Mouse (Mus musculus): ENCODE measurements around the gene Rccd1.

DNA sequence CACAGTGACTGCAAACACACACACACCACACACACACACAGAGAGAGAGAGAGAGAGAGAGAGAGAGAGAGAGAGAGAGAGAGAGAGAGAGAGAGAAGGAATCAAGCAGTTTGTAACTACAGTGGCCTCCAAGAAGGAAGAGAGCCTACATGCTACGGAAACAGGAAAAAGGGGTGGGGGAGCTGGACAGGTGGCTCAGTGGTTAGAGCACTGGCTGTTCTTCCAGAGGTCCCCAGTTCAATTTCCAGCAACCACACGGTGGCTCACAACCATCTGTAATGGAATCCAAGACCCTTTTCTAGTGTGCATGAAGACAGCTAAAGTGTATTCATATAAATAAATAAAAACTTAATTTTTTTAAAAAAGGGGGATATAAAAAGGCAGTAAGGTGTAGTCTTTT, 48.4 kb upstream of the Rccd1 start:
- TF ChIP-seq CTCF (IDR thresholded peaks at IDR 0.05) (no peak), EP300 (IDR thresholded peaks at IDR 0.05) (no peak)

Data from lung, postnatal 0 days (tissue).